Mouse (Mus musculus): Measurements from ENCODE around the gene Echdc2. TPM values are rescaled to one million over a fixed set of nuclear protein-coding genes. Genes with fewer than 3 reads are reported as not detected.

The Echdc2 gene
- 0.56 and 1.3 TPM in 2 replicates for polyA plus RNA-seq (2012; ENCODE audit: low replicate concordance)

GRCm38 (mm10) chr4:108165152-108165895, at the start of gene Echdc2:
Echdc2 (plus strand) TSS chr4:108165437.

GRCm38 (mm10) chr4:108144880-108145279, 20.4 kb upstream of the Echdc2 start, which contains the start of gene Scp2:
Scp2 (minus strand) TSS chr4:108144998.

GRCm38 (mm10) chr4:108217332-108218179, 52.3 kb downstream of the Echdc2 start, which contains the start of gene Zyg11a:
Zyg11a (minus strand) TSS chr4:108218048.

Other genes with a start within 250 kb of the Echdc2 start
- gene Cpt2, start 241.8 kb upstream of the Echdc2 start, polyA plus RNA-seq (2012; ENCODE audit: low replicate concordance) = 157 and 160 TPM in 2 replicates
- 0.15 TPM in 1 of 2 replicates, not detected in the other for gene Slc1a7, start 197.1 kb upstream of the Echdc2 start, polyA plus RNA-seq (2012; ENCODE audit: low replicate concordance)
- 2.5 and 7.9 TPM in 2 replicates for gene Podn, start 69.0 kb upstream of the Echdc2 start, polyA plus RNA-seq (2012; ENCODE audit: low replicate concordance)
- 6.9 and 45.2 TPM in 2 replicates for gene Scp2, start 20.4 kb upstream of the Echdc2 start, polyA plus RNA-seq (2012; ENCODE audit: low replicate concordance)
- not detected in 2 replicates for gene Zyg11a, start 52.6 kb downstream of the Echdc2 start, polyA plus RNA-seq (2012; ENCODE audit: low replicate concordance)
- 0.91 and 1.6 TPM in 2 replicates for gene Zyg11b, start 135.7 kb downstream of the Echdc2 start, polyA plus RNA-seq (2012; ENCODE audit: low replicate concordance)
- 1.2 and 6.3 TPM in 2 replicates for gene Coa7, start 162.7 kb downstream of the Echdc2 start, polyA plus RNA-seq (2012; ENCODE audit: low replicate concordance)
- not detected in 2 replicates for gene Shisal2a, start 217.9 kb downstream of the Echdc2 start, polyA plus RNA-seq (2012; ENCODE audit: low replicate concordance)
- gene Gpx7, start 241.5 kb downstream of the Echdc2 start, polyA plus RNA-seq (2012; ENCODE audit: low replicate concordance) = 0.36 and 1.9 TPM in 2 replicates